In genomic region chr9:115562783-115563182, GRCm38 (mm10) we compare ENCODE assay signal across 21 mouse cellular contexts.
DNase-seq lines count a peak whose midpoint lies in the region; ATAC-seq and TF ChIP-seq lines count a peak whose summit lies in the region.
"Had no signal": no experiment of that assay in that cellular context is flagged by ENCODE, and none has a peak within 500 bp of the region (broad histone marks: within the 10 kb centered on the region; RNA-seq: fewer than 3 reads in every experiment).

No protein-coding gene starts in this region.

- no peaks in the 10 kb centered on the region for H3K27me3 ChIP-seq in embryonic facial prominence, embryonic 14.5 days (replicated peaks; ENCODE audit: control insufficient read depth, insufficient read depth, low read length)
- H3K27me3 ChIP-seq in limb, embryonic 13.5 days = no peaks in the 10 kb centered on the region
- H3K27me3 ChIP-seq in neural tube, embryonic 15.5 days (replicated peaks) = no peaks in the 10 kb centered on the region
- H3K27me3 ChIP-seq: heart, embryonic 12.5 days; intestine, embryonic 15.5 days; liver, embryonic 13.5 days; midbrain, embryonic 15.5 days had no signal

- WGBS in lung, adult 2 months = 58% methylated on average over 4 of the region's 4 CpGs
- 22% methylated on average over 4 of the region's 4 CpGs for WGBS in embryonic facial prominence, embryonic 14.5 days
- WGBS in limb, embryonic 13.5 days = 14% methylated on average over 4 of the region's 4 CpGs
- WGBS in neural tube, embryonic 15.5 days = 85% methylated on average over 4 of the region's 4 CpGs

- no peak for ATAC-seq in embryonic facial prominence, embryonic 14.5 days (ENCODE audit: low read depth)
- peak; percentile 42; the same call in 1 of the 2 replicates for ATAC-seq in limb, embryonic 13.5 days (ENCODE audit: low FRiP score, low read depth)
- no peak for ATAC-seq in neural tube, embryonic 15.5 days (ENCODE audit: low FRiP score)
- ATAC-seq: intestine, embryonic 15.5 days; midbrain, embryonic 15.5 days had no signal

- H3K27ac ChIP-seq in embryonic facial prominence, embryonic 14.5 days (replicated peaks; ENCODE audit: low read depth, low read length) = peak overlapping the region; percentile 29; the same call in 1 of the 2 replicates
- H3K27ac ChIP-seq in limb, embryonic 13.5 days = peak overlapping the region; percentile 48; the same call in 1 of the 2 replicates
- no peak overlapping the region for H3K27ac ChIP-seq in neural tube, embryonic 15.5 days (replicated peaks)
- H3K27ac ChIP-seq: hindbrain, embryonic 14.5 days; intestine, embryonic 15.5 days; liver, embryonic 13.5 days; midbrain, embryonic 15.5 days had no signal

- H3K4me2 ChIP-seq in embryonic facial prominence, embryonic 14.5 days (ENCODE audit: low read depth, low read length) = no peak overlapping the region
- peak overlapping the region; percentile 40 for H3K4me2 ChIP-seq in limb, embryonic 13.5 days (replicated peaks)
- no peak overlapping the region for H3K4me2 ChIP-seq in neural tube, embryonic 15.5 days
- H3K4me2 ChIP-seq: heart, embryonic 12.5 days; hindbrain, embryonic 14.5 days; intestine, embryonic 15.5 days; liver, embryonic 13.5 days; midbrain, embryonic 15.5 days had no signal

- H3K4me3 ChIP-seq in lung, adult 2 months (replicated peaks; ENCODE audit: extremely low read depth, low read depth, low read length) = no peak overlapping the region
- H3K4me3 ChIP-seq in embryonic facial prominence, embryonic 14.5 days (ENCODE audit: low read depth, low read length) = no peak overlapping the region
- H3K4me3 ChIP-seq in limb, embryonic 13.5 days = no peak overlapping the region
- H3K4me3 ChIP-seq in neural tube, embryonic 15.5 days (replicated peaks) = no peak overlapping the region
- H3K4me3 ChIP-seq: heart, embryonic 12.5 days; intestine, embryonic 15.5 days; liver, embryonic 13.5 days; megakaryocyte, embryonic 14.5 days; midbrain, embryonic 15.5 days had no signal

- DNase-seq in gastrocnemius, adult 18-20 months (ENCODE audit: low spot score) = peak; percentile 20
- DNase-seq in gastrocnemius, postnatal 10 days = no peak
- peak; percentile 15 for DNase-seq in lung, postnatal 36 days
- no peak for DNase-seq in lung, adult 2 months
- DNase-seq in embryonic facial prominence, embryonic 14.5 days (ENCODE audit: low spot score) = peak; percentile 65
- no peak for DNase-seq in thymus, postnatal 36 days
- DNase-seq: adrenal gland, postnatal 14 days; cerebellum, postnatal 25 days; heart, postnatal 14 days; kidney, adult 9 months; kidney, postnatal 25 days; liver, embryonic 13.5 days; thymus, postnatal 4 days had no signal

- H3K9me3 ChIP-seq in embryonic facial prominence, embryonic 14.5 days (ENCODE audit: control insufficient read depth, low read length) = no peaks in the 10 kb centered on the region; the same call in 1 of the 2 replicates
- H3K9me3 ChIP-seq in limb, embryonic 13.5 days = no peaks in the 10 kb centered on the region
- no peaks in the 10 kb centered on the region for H3K9me3 ChIP-seq in neural tube, embryonic 15.5 days (replicated peaks)
- H3K9me3 ChIP-seq: heart, embryonic 12.5 days; intestine, embryonic 15.5 days; liver, embryonic 13.5 days; midbrain, embryonic 15.5 days had no signal

- no peak overlapping the region for H3K9ac ChIP-seq in embryonic facial prominence, embryonic 14.5 days (ENCODE audit: low read depth, low read length)
- H3K9ac ChIP-seq in limb, embryonic 13.5 days = no peak overlapping the region
- H3K9ac ChIP-seq in neural tube, embryonic 15.5 days (replicated peaks) = no peak overlapping the region
- H3K9ac ChIP-seq: heart, embryonic 12.5 days; hindbrain, embryonic 14.5 days; intestine, embryonic 15.5 days; liver, embryonic 13.5 days; midbrain, embryonic 15.5 days had no signal

- TF ChIP-seq POLR2A in lung, adult 2 months (IDR thresholded peaks at IDR 0.05; ENCODE audit: borderline replicate concordance, extremely low read depth, low read depth, low read length) = no peak

- no peak for TF ChIP-seq CTCF in lung, adult 2 months (IDR thresholded peaks at IDR 0.05; ENCODE audit: insufficient read depth, low read length)

- H3K36me3 ChIP-seq in embryonic facial prominence, embryonic 14.5 days (ENCODE audit: control insufficient read depth, insufficient read depth, low read length) = no peaks in the 10 kb centered on the region
- no peaks in the 10 kb centered on the region for H3K36me3 ChIP-seq in limb, embryonic 13.5 days
- H3K36me3 ChIP-seq in neural tube, embryonic 15.5 days = no peaks in the 10 kb centered on the region
- H3K36me3 ChIP-seq: G1E; heart, embryonic 12.5 days; intestine, embryonic 15.5 days; liver, embryonic 13.5 days; midbrain, embryonic 15.5 days had no signal

- H3K4me1 ChIP-seq in lung, adult 2 months (ENCODE audit: control insufficient read depth, insufficient read depth, low read length) = no peaks in the 10 kb centered on the region
- H3K4me1 ChIP-seq in embryonic facial prominence, embryonic 14.5 days (ENCODE audit: control insufficient read depth, insufficient read depth, low read length) = peaks cover 10% of the 10 kb centered on the region; the same call in 1 of the 2 replicates
- peaks cover 38% of the 10 kb centered on the region for H3K4me1 ChIP-seq in limb, embryonic 13.5 days
- peaks cover 8% of the 10 kb centered on the region; the same call in 1 of the 2 replicates for H3K4me1 ChIP-seq in neural tube, embryonic 15.5 days
- H3K4me1 ChIP-seq: heart, embryonic 12.5 days; liver, embryonic 13.5 days had no signal

Comparison
In these comparisons a context has a peak if more than half of its experiments do, and no peak if none do; other contexts are left out.
1. DNase-seq: peak in gastrocnemius, adult 18-20 months (single experiment), lung, postnatal 36 days (single experiment) and embryonic facial prominence, embryonic 14.5 days (single experiment); none in gastrocnemius, postnatal 10 days (single experiment), lung, adult 2 months (single experiment) and thymus, postnatal 36 days (0 of 2).